Mouse (Mus musculus) megakaryocyte, embryonic 14.5 days (primary cell): Measurements from ENCODE around the gene Rbms3. TPM values are rescaled to one million over a fixed set of nuclear protein-coding genes. Genes with fewer than 3 reads are reported as not detected.
A peak's percentile ranks its signal among the peaks of the same experiment; 100 is the strongest.

Experiments used
- H3K27me3 ChIP-seq: replicated peaks from 2 replicates; pipeline ENCODE3; 2012; ENCODE audit warnings: inconsistent platforms
- H3K36me3 ChIP-seq: replicated peaks from 2 replicates; pipeline ENCODE3; 2012; ENCODE audit warnings: low read length, inconsistent platforms, mixed read lengths
- H3K4me1 ChIP-seq: 2 replicates; pipeline ENCODE4 v1.6.1; 2012; ENCODE audit warnings: inconsistent platforms
- H3K4me3 ChIP-seq: replicated peaks from 2 replicates; pipeline ENCODE3; 2012; ENCODE audit warnings: moderate library complexity, mild to moderate bottlenecking, inconsistent platforms
- H3K9me3 ChIP-seq: 2 replicates; pipeline ENCODE4 v1.6.1; 2012; ENCODE audit warnings: inconsistent platforms
- FLI1 ChIP-seq: IDR thresholded peaks from 2 replicates; pipeline ENCODE4 v1.6.1; 2012; ENCODE audit warnings: low read length, inconsistent platforms, mixed read lengths
- GATA1 ChIP-seq: IDR thresholded peaks from 3 replicates; pipeline ENCODE4 v1.6.1; 2012; ENCODE audit warnings: mixed read lengths, low read length, inconsistent platforms, borderline replicate concordance
- polyA plus RNA-seq: library from polyadenylated mRNA; stranded (reverse); fragments of >175 nt; gene quantifications from 2 replicates; pipeline ENCODE4 v1.2.3, GENCODE M21; 2012; ENCODE audit warnings: low replicate concordance; ENCODE audit not compliant: insufficient read depth

Rbms3 gene
- polyA plus RNA-seq, 1 experiment, result not detected

DNA sequence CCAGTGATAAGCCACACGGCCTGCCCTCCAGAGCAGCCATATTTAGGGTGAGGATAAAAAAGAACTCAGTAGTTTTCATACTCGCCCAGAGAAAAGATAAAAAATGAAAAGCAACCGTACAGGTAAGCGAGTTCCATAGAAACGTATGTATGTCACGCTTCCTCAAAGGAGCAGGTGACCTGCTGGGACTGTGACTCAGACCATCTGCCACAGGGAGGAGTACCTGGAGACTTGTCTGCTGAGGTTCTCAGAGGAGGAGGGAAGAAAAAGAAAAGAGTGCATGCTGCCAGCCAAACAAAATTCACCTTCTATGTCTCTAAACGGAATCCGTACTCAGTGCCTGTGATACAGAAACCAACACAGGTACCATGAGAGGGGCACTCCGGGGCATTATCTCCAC, 30.4 kb downstream of the Rbms3 start:
- H3K4me1 ChIP-seq, result no peaks in the 10 kb centered on the region
- TF ChIP-seq FLI1 (no peak), GATA1 (no peak)
- H3K9me3 ChIP-seq, result peaks cover 15% of the 10 kb centered on the region; the same call in 1 of the 2 replicates
- no peaks in the 10 kb centered on the region for H3K36me3 ChIP-seq
- H3K27me3 ChIP-seq, result no peaks in the 10 kb centered on the region
- H3K4me3 ChIP-seq, result no peak overlapping the region

DNA sequence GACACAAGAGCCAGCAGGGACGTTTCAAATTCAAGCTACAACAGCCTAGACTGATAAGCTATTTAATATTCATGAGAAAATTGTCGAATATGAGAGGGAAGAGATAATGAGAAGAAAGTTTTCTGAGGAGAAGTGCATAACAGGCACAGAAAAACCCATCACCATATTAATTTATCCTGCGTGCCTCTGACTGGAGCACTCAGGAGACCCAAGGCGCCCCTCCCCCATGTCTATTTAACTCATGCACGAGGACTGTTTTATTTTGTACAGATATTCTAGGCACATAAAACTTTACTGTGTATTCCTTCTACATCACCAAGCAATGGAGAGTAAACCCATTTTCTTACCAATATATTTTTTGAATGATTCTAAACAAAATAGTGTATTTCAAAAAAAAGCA, 33.6 kb downstream of the Rbms3 start:
- Histone ChIP-seq H3K36me3 (no peaks in the 10 kb centered on the region), H3K4me1 (no peaks in the 10 kb centered on the region), H3K9me3 (peaks cover 7% of the 10 kb centered on the region; the same call in 1 of the 2 replicates), H3K4me3 (no peak overlapping the region), H3K27me3 (no peaks in the 10 kb centered on the region)
- TF ChIP-seq FLI1 (no peak), GATA1 (no peak)

DNA sequence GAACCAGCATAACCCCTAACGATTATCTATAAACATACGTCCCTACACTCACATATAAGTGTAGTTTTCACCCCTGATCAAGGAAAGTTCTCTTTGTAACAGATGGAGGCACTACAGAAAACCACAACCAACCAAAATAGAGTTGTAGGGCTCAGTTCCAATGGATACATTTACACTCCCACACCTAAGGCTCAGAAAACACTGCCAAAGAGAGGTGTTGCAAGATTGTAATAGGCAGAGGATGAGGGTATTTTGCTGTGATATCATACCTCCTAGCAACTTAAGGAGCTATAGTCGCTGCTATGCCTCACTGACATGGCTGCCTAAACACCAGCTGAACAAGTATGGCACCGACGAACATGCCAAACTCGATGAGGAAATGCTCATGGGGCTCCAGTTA, 44.4 kb downstream of the Rbms3 start:
- TF ChIP-seq FLI1 (no peak), GATA1 (no peak)

DNA sequence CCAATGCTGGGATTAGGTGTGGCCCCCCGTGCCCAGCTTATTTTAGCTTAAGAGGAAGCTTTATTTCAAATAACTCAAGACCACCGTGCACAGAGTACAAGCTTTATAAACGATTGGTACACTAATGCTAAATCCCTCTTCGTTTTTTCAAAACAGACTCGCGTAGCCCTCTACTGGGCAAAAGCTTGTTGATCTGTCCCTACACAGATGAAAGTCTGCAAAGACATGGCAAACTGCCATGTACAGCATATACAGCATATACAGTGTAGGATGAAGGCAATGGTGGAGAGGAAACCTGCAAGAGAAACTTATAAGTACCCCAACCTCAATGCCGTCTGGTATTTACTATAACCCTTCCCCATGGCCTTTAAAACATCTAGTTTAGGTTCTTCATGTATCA, 46.1 kb downstream of the Rbms3 start:
- H3K4me1 ChIP-seq, result no peaks in the 10 kb centered on the region
- H3K4me3 ChIP-seq, result no peak overlapping the region
- TF ChIP-seq GATA1, result no peak
- no peak for TF ChIP-seq FLI1
- H3K27me3 ChIP-seq, result no peaks in the 10 kb centered on the region
- H3K9me3 ChIP-seq, result no peaks in the 10 kb centered on the region; the same call in 1 of the 2 replicates
- no peaks in the 10 kb centered on the region for H3K36me3 ChIP-seq

More for the DNA sequence above, 44.4 kb downstream of the Rbms3 start:
- H3K36me3 ChIP-seq, result no peaks in the 10 kb centered on the region
- H3K4me1 ChIP-seq, result no peaks in the 10 kb centered on the region
- H3K27me3 ChIP-seq, result no peaks in the 10 kb centered on the region
- H3K4me3 ChIP-seq, result no peak overlapping the region
- H3K9me3 ChIP-seq, result no peaks in the 10 kb centered on the region; the same call in 1 of the 2 replicates

DNA sequence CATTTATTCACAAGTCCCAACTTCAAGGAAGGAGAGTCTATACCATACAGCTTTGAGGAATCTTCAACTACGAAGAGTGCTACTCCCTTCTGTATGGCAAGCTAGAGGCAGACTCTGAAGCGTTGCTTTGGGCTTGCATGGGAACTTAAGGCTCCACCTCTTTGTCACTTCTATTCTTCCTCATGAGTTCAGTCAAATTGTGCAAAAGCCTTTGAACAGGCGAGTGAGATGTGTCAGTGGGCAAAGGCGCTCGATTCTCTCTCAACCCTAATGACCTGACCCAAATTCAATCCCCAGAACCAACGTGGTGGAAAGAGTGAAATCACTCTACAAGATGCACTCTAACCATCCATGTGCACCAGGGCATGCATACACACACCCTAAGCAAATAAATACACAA, 47.1 kb downstream of the Rbms3 start:
- no peaks in the 10 kb centered on the region for H3K36me3 ChIP-seq
- H3K4me3 ChIP-seq, result no peak overlapping the region
- H3K27me3 ChIP-seq, result no peaks in the 10 kb centered on the region
- H3K9me3 ChIP-seq, result no peaks in the 10 kb centered on the region
- H3K4me1 ChIP-seq, result no peaks in the 10 kb centered on the region
- TF ChIP-seq GATA1, result no peak
- no peak for TF ChIP-seq FLI1

DNA sequence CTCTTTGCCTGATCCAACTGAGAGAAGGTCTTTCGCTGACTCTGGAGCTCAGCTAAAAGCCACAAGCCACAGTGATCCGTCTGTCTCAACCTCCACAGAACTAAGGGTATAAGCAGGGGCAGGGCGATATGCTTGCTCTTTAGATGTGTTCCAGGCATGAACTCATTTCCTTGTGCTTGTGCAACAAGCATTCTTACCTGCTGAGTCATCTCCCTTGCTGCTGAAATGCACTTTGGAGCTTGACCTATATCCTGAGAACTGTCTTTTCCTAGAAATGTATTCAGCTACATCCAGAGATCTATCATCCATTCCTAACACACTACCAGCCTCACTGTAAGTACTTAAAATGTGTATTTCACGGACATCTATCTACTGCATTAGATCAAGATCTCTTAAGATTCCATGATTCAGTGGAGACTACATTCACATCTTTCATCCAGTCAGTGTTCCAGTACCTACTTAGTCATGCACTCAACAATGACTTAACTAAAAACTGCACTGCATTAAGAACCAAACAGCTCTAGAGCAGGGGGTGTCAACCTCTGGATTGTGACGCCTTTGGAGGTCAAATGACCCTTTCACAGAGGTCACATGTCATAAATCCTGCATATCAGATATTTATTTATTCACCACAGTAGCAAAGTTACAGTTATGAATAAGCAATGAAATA, 58.4 kb downstream of the Rbms3 start:
- H3K27me3 ChIP-seq, result no peaks in the 10 kb centered on the region
- H3K36me3 ChIP-seq, result no peaks in the 10 kb centered on the region
- H3K9me3 ChIP-seq, result 0 out of 2 replicates have a peak, but pooled peaks cover 19% of the 10 kb centered on the region
- H3K4me1 ChIP-seq, result peaks cover 5% of the 10 kb centered on the region; the same call in 1 of the 2 replicates
- peak overlapping the region; percentile 12 for H3K4me3 ChIP-seq
- TF ChIP-seq FLI1, result no peak
- TF ChIP-seq GATA1, result no peak

DNA sequence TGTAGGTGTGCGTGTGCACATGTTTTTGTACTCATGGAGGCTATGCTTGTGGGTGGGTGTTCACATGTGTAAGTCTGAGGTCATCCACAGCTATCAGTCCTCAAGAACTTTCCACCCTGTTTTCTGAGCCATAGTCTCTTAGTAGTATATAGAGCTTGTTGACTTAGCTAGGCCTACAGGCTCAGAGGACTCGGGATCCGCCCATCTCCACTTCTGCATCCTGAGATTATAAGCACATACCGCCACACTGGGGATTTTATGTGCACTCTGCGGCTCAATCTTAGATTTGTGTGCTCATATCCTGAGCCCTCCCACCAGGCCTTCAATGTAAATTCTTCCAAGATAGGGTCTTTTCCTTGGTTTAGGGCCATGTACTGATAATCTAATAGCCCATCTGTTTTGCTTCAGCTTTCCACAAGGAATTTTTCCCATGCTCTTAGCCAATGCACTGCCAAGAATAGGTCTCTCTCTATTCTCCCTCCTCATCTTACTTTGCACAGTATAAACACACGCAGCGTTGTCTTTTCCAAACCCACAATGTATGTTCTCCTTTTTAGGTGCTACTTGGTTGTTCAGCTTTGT, 59.4 kb downstream of the Rbms3 start:
- H3K27me3 ChIP-seq, result no peaks in the 10 kb centered on the region
- TF ChIP-seq GATA1 (no peak), FLI1 (no peak)
- peaks cover 21% of the 10 kb centered on the region for H3K9me3 ChIP-seq
- H3K4me1 ChIP-seq, result peaks cover 5% of the 10 kb centered on the region; the same call in 1 of the 2 replicates
- H3K4me3 ChIP-seq, result no peak overlapping the region
- no peaks in the 10 kb centered on the region for H3K36me3 ChIP-seq

DNA sequence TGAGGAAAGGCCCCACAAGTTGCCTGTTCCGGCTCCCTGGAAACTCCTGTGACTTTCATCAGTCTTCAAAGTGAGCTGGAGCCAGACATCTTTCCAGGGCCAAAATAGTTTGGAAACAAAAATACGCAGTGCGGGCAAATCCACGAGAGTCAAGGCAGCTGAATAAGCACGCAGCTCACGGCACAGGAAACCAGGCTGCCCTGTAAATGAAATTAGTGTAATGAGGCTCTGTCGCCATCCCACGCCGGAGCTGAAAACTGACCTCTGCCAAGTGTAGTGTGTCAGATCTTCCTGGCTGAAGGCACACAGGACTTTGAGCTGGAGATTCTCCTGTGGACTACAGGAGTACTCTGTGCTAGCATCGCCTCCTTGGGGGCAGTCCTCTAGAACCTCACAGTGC, 63.4 kb downstream of the Rbms3 start:
- no peak for TF ChIP-seq FLI1
- TF ChIP-seq GATA1, result no peak
- Histone ChIP-seq H3K27me3 (no peaks in the 10 kb centered on the region), H3K4me3 (no peak overlapping the region), H3K9me3 (peaks cover 30% of the 10 kb centered on the region), H3K4me1 (peaks cover 3% of the 10 kb centered on the region; the same call in 1 of the 2 replicates), H3K36me3 (no peaks in the 10 kb centered on the region)

DNA sequence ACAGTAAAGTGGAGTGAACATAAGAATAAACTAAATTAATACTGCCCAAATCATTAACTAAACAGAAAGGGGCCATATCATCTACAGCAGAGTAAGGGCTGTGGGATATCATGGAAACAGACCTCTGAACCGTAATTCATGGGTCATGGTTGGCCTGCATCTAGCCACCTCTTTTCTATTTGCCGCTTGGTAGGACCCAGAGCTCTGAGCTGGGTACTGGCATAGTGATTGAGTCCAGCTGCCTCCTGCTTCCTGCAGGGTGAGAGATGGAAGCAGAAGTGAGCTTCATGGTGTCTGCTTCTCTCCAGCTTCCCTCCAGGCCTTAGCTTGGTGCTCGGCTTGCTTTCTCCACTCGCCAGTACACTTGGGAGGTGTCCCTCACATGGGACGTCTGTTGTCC, 71.2 kb downstream of the Rbms3 start:
- no peaks in the 10 kb centered on the region for H3K4me1 ChIP-seq
- H3K9me3 ChIP-seq, result peaks cover 14% of the 10 kb centered on the region
- H3K36me3 ChIP-seq, result no peaks in the 10 kb centered on the region
- no peak for TF ChIP-seq GATA1
- no peak for TF ChIP-seq FLI1
- no peaks in the 10 kb centered on the region for H3K27me3 ChIP-seq
- H3K4me3 ChIP-seq, result no peak overlapping the region

DNA sequence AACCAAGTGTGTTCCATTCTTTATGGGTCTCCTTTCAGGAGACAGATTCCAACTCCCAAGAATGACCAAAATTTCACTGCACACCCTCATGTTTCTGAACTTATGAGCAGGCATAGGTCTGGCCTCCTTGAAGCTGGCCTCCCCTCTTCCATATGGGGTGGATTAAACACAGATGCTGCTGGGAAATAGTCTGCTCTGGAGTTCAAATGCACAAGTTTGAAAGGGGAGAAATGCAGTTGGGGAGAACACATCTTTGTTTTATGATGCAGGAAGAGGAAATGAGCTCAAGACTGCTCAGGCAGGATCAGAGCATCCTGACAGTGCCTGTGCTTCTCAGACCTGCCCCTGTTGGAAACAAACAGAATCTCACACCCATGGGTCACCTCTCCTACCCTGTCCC, 75.4 kb downstream of the Rbms3 start:
- no peak overlapping the region for H3K4me3 ChIP-seq
- H3K9me3 ChIP-seq, result peaks cover 9% of the 10 kb centered on the region
- H3K27me3 ChIP-seq, result no peaks in the 10 kb centered on the region
- TF ChIP-seq FLI1 (no peak), GATA1 (no peak)
- no peaks in the 10 kb centered on the region for H3K4me1 ChIP-seq
- H3K36me3 ChIP-seq, result no peaks in the 10 kb centered on the region
